Mouse (Mus musculus) macrophage (primary cell): ENCODE measurements around the gene Tspyl4. TPM values are rescaled to one million over a fixed set of nuclear protein-coding genes. Genes with fewer than 3 reads are reported as not detected.
"Not testable (repeated sequence)": the region's sequence is repeated elsewhere in the genome, so short reads cannot be mapped to it uniquely, and the experiment has no call there.

Experiments
- H3K27ac ChIP-seq: fragments of 350-480 bp; formaldehyde crosslinking; 2 replicates; pipeline ENCODE4 v1.9.0; 2021
- H3K36me3 ChIP-seq: fragments of 350-480 bp; formaldehyde crosslinking; 2 replicates; pipeline ENCODE4 v1.9.0; 2021; ENCODE audit errors: inconsistent target
- H3K4me3 ChIP-seq: fragments of 350-480 bp; formaldehyde crosslinking; 2 replicates; pipeline ENCODE4 v1.9.0; 2021; ENCODE audit errors: inconsistent target
- H3K79me2 ChIP-seq: fragments of 350-480 bp; formaldehyde crosslinking; 2 replicates; pipeline ENCODE4 v1.9.0; 2021; ENCODE audit errors: inconsistent target
- WGBS: methylation state at CpG from one replicate; pipeline ENCODE4 v1.1.7; 2026; ENCODE audit warnings: inconsistent platforms; ENCODE audit not compliant: missing documents; 5-methylcytosine and 5-hydroxymethylcytosine counted together
- polyA plus RNA-seq: library from polyadenylated mRNA; stranded (reverse); fragments of 250-400 nt; gene quantifications from 3 replicates; pipeline ENCODE4 v1.2.4, GENCODE M21; 2018; ENCODE audit warnings: inconsistent platforms
- total RNA-seq, 78 experiments: library from RNA; depleted of rRNA; stranded (reverse); fragments of 250-400 nt; gene quantifications; 1 replicate in 9 of 78; 2 replicates in 24 of 78; 3 replicates in 43 of 78; 4 replicates in 2 of 78; pipeline ENCODE4 v1.2.4; 2018; ENCODE audit warnings: inconsistent platforms in 56 of 78

The Tspyl4 gene
- total RNA-seq (2018; cell fraction: chromatin; rRNA removed), result 10 to 100 TPM in 1 of 26 experiments, 1 to 10 TPM in 19, under 1 TPM in 6; 0.62 to 11.7 (median 2.3) TPM
- 10 to 100 TPM in 15 of 26 experiments, 1 to 10 TPM in 11; 4.9 to 15.0 (median 10.5) TPM for total RNA-seq (2018; cell fraction: cytosol; rRNA removed)
- total RNA-seq (2018; cell fraction: nucleus; rRNA removed), result 10 to 100 TPM in 6 of 26 experiments, 1 to 10 TPM in 20; 2.6 to 31.1 (median 5.2) TPM
- 5.7 to 7.8 TPM (median 7.4 TPM) in 3 replicates for polyA plus RNA-seq

- Histone ChIP-seq H3K36me3 (no peaks in the 10 kb centered on the region), H3K79me2 (peaks cover 9% of the 10 kb centered on the region; the same call in 1 of the 2 replicates), H3K4me3 (peak within 1 kb of the TSS; percentile 87), H3K27ac (peak within 1 kb of the TSS; percentile 38; the same call in 1 of the 2 replicates)
- under 1% methylated on average over 38 of the region's 38 CpGs for WGBS
These were observed at the start of gene Tspyl4 for GRCm38 (mm10) chr10:34297299-34297979. Gene Tspyl4 (plus strand): TSS chr10:34297442.

GRCm38 (mm10) chr10:34247757-34248156 lies 49.5 kb upstream of the Tspyl4 start:
- H3K36me3 ChIP-seq, result no peaks in the 10 kb centered on the region
- H3K27ac ChIP-seq, result peak overlapping the region; percentile 8; the same call in 1 of the 2 replicates
- no peak overlapping the region for H3K4me3 ChIP-seq
- no peaks in the 10 kb centered on the region for H3K79me2 ChIP-seq
- WGBS, result 38% methylated on average over 3 of the region's 3 CpGs

- H3K27ac ChIP-seq, result peak overlapping the region; percentile 82
- 0% methylated on average over 2 of the region's 2 CpGs for WGBS
- no peak overlapping the region for H3K4me3 ChIP-seq
- H3K79me2 ChIP-seq, result no peaks in the 10 kb centered on the region
- no peaks in the 10 kb centered on the region for H3K36me3 ChIP-seq
These were observed 47.6 kb upstream of the Tspyl4 start for GRCm38 (mm10) chr10:34249594-34249993.

- 99% methylated on average over 7 of the region's 9 CpGs for WGBS
- not testable (repeated sequence) for H3K79me2 ChIP-seq, H3K27ac ChIP-seq, H3K4me3 ChIP-seq, H3K36me3 ChIP-seq
These were observed 44.4 kb upstream of the Tspyl4 start for GRCm38 (mm10) chr10:34252833-34253232.

- no peaks in the 10 kb centered on the region for H3K36me3 ChIP-seq
- 93% methylated on average over 4 of the region's 4 CpGs for WGBS
- no peak overlapping the region for H3K27ac ChIP-seq
- H3K4me3 ChIP-seq, result no peak overlapping the region
- H3K79me2 ChIP-seq, result no peaks in the 10 kb centered on the region
These were observed 32.1 kb upstream of the Tspyl4 start for GRCm38 (mm10) chr10:34265106-34265505.

- WGBS, result 65% methylated on average over 5 of the region's 5 CpGs
- no peak overlapping the region for H3K4me3 ChIP-seq
These were observed 29.8 kb upstream of the Tspyl4 start for GRCm38 (mm10) chr10:34267312-34268070.

GRCm38 (mm10) chr10:34271681-34272080 lies 25.6 kb upstream of the Tspyl4 start:
- Histone ChIP-seq H3K27ac (no peak overlapping the region), H3K4me3 (no peak overlapping the region), H3K36me3 (no peaks in the 10 kb centered on the region), H3K79me2 (no peaks in the 10 kb centered on the region)
- WGBS, result 94% methylated on average over 7 of the region's 7 CpGs

More at GRCm38 (mm10) chr10:34267312-34268070, 29.8 kb upstream of the Tspyl4 start:
- Histone ChIP-seq H3K79me2 (no peaks in the 10 kb centered on the region), H3K27ac (no peak overlapping the region), H3K36me3 (no peaks in the 10 kb centered on the region)

GRCm38 (mm10) chr10:34280591-34281175 lies 16.6 kb upstream of the Tspyl4 start:
- WGBS, result 14% methylated on average over 13 of the region's 13 CpGs
- H3K79me2 ChIP-seq, result peaks cover 37% of the 10 kb centered on the region
- peak overlapping the region; percentile 86 for H3K4me3 ChIP-seq
- H3K36me3 ChIP-seq, result 0 out of 2 replicates have a peak, but pooled peaks cover 6% of the 10 kb centered on the region
- H3K27ac ChIP-seq, result peak overlapping the region; percentile 45; the same call in 1 of the 2 replicates

- peaks cover 44% of the 10 kb centered on the region for H3K79me2 ChIP-seq
- peak overlapping the region; percentile 45 for H3K27ac ChIP-seq
- H3K36me3 ChIP-seq, result 0 out of 2 replicates have a peak, but pooled peaks cover 6% of the 10 kb centered on the region
- 11% methylated on average over 13 of the region's 14 CpGs for WGBS
- H3K4me3 ChIP-seq, result peak overlapping the region; percentile 86
These were observed 15.9 kb upstream of the Tspyl4 start for GRCm38 (mm10) chr10:34281211-34281961.

GRCm38 (mm10) chr10:34281962-34282388 lies 15.3 kb upstream of the Tspyl4 start, which contains the start of gene Tspyl1:
Gene Tspyl1 (plus strand): TSS chr10:34282190.
- H3K4me3 ChIP-seq, result peak within 1 kb of the TSS; percentile 86
- peaks cover 50% of the 10 kb centered on the region for H3K79me2 ChIP-seq
- WGBS, result under 1% methylated on average over 29 of the region's 38 CpGs
- H3K36me3 ChIP-seq, result 0 out of 2 replicates have a peak, but pooled peaks cover 6% of the 10 kb centered on the region
- peak within 1 kb of the TSS; percentile 45 for H3K27ac ChIP-seq

GRCm38 (mm10) chr10:34282420-34283238 lies 14.6 kb upstream of the Tspyl4 start:
- Histone ChIP-seq H3K4me3 (peak overlapping the region; percentile 86), H3K36me3 (peaks cover 6% of the 10 kb centered on the region; the same call in 1 of the 2 replicates), H3K27ac (peak overlapping the region; percentile 41), H3K79me2 (peaks cover 57% of the 10 kb centered on the region)
- WGBS, result 4% methylated on average over 47 of the region's 47 CpGs

- H3K4me3 ChIP-seq, result peak overlapping the region; percentile 87
- peaks cover 9% of the 10 kb centered on the region; the same call in 1 of the 2 replicates for H3K79me2 ChIP-seq
- 11% methylated on average over 13 of the region's 13 CpGs for WGBS
- no peak overlapping the region for H3K27ac ChIP-seq
- H3K36me3 ChIP-seq, result no peaks in the 10 kb centered on the region
These were observed 337 bp upstream of the Tspyl4 start for GRCm38 (mm10) chr10:34296911-34297298.
